In genomic region chr7:77132615-77133420, GRCm38 (mm10) we compare ENCODE assay signal across 8 mouse cellular contexts.
A peak's percentile ranks its signal among the peaks of the same experiment; 100 is the strongest.
DNase-seq lines count a peak whose midpoint lies in the region; ATAC-seq and TF ChIP-seq lines count a peak whose summit lies in the region.

No protein-coding gene starts in this region.

- H3K4me1 ChIP-seq in thymus, adult 2 months (replicated peaks; ENCODE audit: control insufficient read depth, insufficient read depth, low read length): peaks cover 3% of the 10 kb centered on the region
- no peaks in the 10 kb centered on the region for H3K4me1 ChIP-seq in heart, embryonic 16.5 days (ENCODE audit: control insufficient read depth, insufficient read depth, low read length)
- peaks cover 5% of the 10 kb centered on the region; the same call in 1 of the 2 replicates for H3K4me1 ChIP-seq in neural tube, embryonic 14.5 days (ENCODE audit: control insufficient read depth, insufficient read depth, low read length)

- intact Hi-C loops in gastrocnemius, postnatal 14 days (cut with DNase I; ENCODE audit: low total_unique reads): no loop called here
- intact Hi-C loops in gastrocnemius, postnatal 36 days (cut with DNase I): no loop called here
- intact Hi-C loops in left cerebral cortex, postnatal 36 days (cut with DNase I): loop anchor here (10.0 kb wide), 1 partner anchor 1442 kb away; no protein-coding TSS in a partner anchor

- H3K9me3 ChIP-seq in heart, embryonic 16.5 days (replicated peaks; ENCODE audit: control insufficient read depth, low read length): no peaks in the 10 kb centered on the region
- no peaks in the 10 kb centered on the region for H3K9me3 ChIP-seq in neural tube, embryonic 14.5 days (ENCODE audit: control insufficient read depth, low read length)

- TF ChIP-seq CTCF in thymus, adult 2 months (IDR thresholded peaks at IDR 0.05; ENCODE audit: borderline replicate concordance, control insufficient read depth, extremely low read depth, insufficient read depth, low read length, poor library complexity): no peak

- peak; percentile 58 for ATAC-seq in heart, embryonic 16.5 days (replicated peaks; ENCODE audit: extremely low read depth, insufficient read depth, low FRiP score)
- peak; percentile 87; the same call in 1 of the 2 replicates for ATAC-seq in neural tube, embryonic 14.5 days (ENCODE audit: low read depth)

- 18% methylated on average over 15 of the region's 15 CpGs for WGBS in thymus, adult 2 months
- WGBS in heart, embryonic 16.5 days: 46% methylated on average over 15 of the region's 15 CpGs
- 56% methylated on average over 15 of the region's 15 CpGs for WGBS in neural tube, embryonic 14.5 days

- TF ChIP-seq POLR2A in thymus, adult 2 months (IDR thresholded peaks at IDR 0.05; ENCODE audit: control insufficient read depth, extremely low read depth, insufficient read depth, low read length, poor library complexity): no peak

- H3K9ac ChIP-seq in heart, embryonic 16.5 days (ENCODE audit: low read length): no peak overlapping the region
- H3K9ac ChIP-seq in neural tube, embryonic 14.5 days (replicated peaks; ENCODE audit: low read depth, low read length): no peak overlapping the region

- no peaks in the 10 kb centered on the region for H3K27me3 ChIP-seq in thymus, adult 2 months (ENCODE audit: control insufficient read depth, insufficient read depth, low read length)
- H3K27me3 ChIP-seq in heart, embryonic 16.5 days (ENCODE audit: control insufficient read depth, insufficient read depth, low read length): no peaks in the 10 kb centered on the region
- no peaks in the 10 kb centered on the region for H3K27me3 ChIP-seq in neural tube, embryonic 14.5 days (ENCODE audit: control insufficient read depth, insufficient read depth, low read length)

- no peak overlapping the region for H3K4me2 ChIP-seq in heart, embryonic 16.5 days (ENCODE audit: low read depth, low read length)
- H3K4me2 ChIP-seq in neural tube, embryonic 14.5 days (ENCODE audit: low read depth, low read length): no peak overlapping the region

- no peak overlapping the region for H3K27ac ChIP-seq in thymus, adult 2 months (ENCODE audit: control insufficient read depth, insufficient read depth, low read length)
- H3K27ac ChIP-seq in heart, embryonic 16.5 days (ENCODE audit: low read length): no peak overlapping the region
- H3K27ac ChIP-seq in neural tube, embryonic 14.5 days (ENCODE audit: low read depth, low read length): no peak overlapping the region

- peak; percentile 18 for DNase-seq in gastrocnemius, postnatal 14 days
- no peak for DNase-seq in gastrocnemius, postnatal 36 days
- peak; percentile 8 for DNase-seq in thymus, postnatal 0 days (ENCODE audit: low spot score)
- DNase-seq in thymus, adult 2 months: no peak
- peak; percentile 12 to 28 for DNase-seq in left cerebral cortex, postnatal 36 days (ENCODE audit: low spot score in 2 of 2)
- DNase-seq in ovary, postnatal 14 days (ENCODE audit: low spot score): no peak

- no peak overlapping the region for H3K4me3 ChIP-seq in thymus, adult 2 months (ENCODE audit: control insufficient read depth, insufficient read depth, low read length)
- H3K4me3 ChIP-seq in heart, embryonic 16.5 days (ENCODE audit: low read length): no peak overlapping the region
- no peak overlapping the region for H3K4me3 ChIP-seq in neural tube, embryonic 14.5 days (ENCODE audit: low read depth, low read length)

- no peaks in the 10 kb centered on the region for H3K36me3 ChIP-seq in thymus, adult 2 months (ENCODE audit: control insufficient read depth, insufficient read depth, low read length)
- H3K36me3 ChIP-seq in heart, embryonic 16.5 days (ENCODE audit: control insufficient read depth, insufficient read depth): no peaks in the 10 kb centered on the region
- no peaks in the 10 kb centered on the region for H3K36me3 ChIP-seq in neural tube, embryonic 14.5 days (ENCODE audit: control insufficient read depth, insufficient read depth, low read length)

Comparison
In these comparisons a context has a peak if more than half of its experiments do, and no peak if none do; other contexts are left out.
1. DNase-seq: peak in gastrocnemius, postnatal 14 days (single experiment), thymus, postnatal 0 days (single experiment) and left cerebral cortex, postnatal 36 days (2 of 2); none in gastrocnemius, postnatal 36 days (0 of 2), thymus, adult 2 months (single experiment) and ovary, postnatal 14 days (single experiment).